Mouse (Mus musculus): ENCODE measurements around the gene Dnajc6.

DNA sequence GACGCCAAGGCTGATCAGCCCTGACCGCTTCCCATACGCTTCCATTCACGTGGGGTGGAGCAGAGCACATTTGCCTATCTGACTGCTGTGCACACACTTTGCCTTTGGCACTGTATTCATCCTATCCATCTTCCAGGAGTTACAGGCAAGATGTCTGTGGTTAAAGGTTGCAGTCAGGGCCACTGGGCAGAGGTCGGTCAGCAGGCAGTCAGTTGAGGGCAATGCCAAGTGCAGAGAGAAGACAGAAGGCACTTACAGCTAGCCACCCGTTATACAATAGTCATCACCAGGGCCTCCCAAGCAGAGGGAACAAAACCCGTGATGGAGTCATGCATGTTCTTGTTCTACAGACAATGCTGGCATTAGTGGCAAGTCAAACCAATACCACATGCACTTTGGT lies 82.3 kb downstream of the Dnajc6 start:
- TF ChIP-seq CTCF (IDR thresholded peaks at IDR 0.05; ENCODE audit: control insufficient read depth, insufficient read depth, low read length) (no peak), POLR2A (IDR thresholded peaks at IDR 0.05; ENCODE audit: borderline replicate concordance, control insufficient read depth, low read depth, low read length) (no peak)
